ENCODE assay signal across 19 mouse cellular contexts in the genomic region with DNA sequence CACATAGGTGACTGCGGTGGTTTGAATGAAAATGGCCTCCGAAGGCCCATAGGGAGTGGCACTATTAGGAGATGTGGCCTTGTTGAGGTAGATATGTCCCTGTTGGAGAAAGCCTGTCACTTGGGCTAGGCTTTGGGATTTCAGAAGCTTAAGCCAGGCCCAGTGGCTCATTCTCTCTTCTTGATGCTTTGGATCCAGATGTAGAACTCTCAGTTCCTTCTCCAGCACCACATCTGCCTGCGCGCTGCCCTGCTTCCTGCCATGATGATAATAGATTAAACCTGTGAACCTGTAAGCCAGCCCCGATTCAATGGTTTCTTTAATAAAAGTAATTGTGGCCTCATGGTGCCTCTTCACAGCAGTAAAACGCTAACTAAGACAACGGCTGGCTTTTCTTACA.
"Had no signal": no experiment of that assay in that cellular context is flagged by ENCODE, and none has a peak within 500 bp of the region (broad histone marks: within the 10 kb centered on the region; RNA-seq: fewer than 3 reads in every experiment).

No protein-coding gene starts in this region.

- H3K36me3 ChIP-seq: liver, embryonic 15.5 days; neural tube, embryonic 13.5 days had no signal

- H3K9me3 ChIP-seq: limb, embryonic 10.5 days; limb, embryonic 13.5 days; liver, embryonic 12.5 days; liver, embryonic 15.5 days; lung, embryonic 15.5 days; midbrain, embryonic 12.5 days; neural tube, embryonic 13.5 days had no signal

- H3K9ac ChIP-seq: limb, embryonic 13.5 days; liver, embryonic 12.5 days; liver, embryonic 15.5 days; lung, embryonic 15.5 days; midbrain, embryonic 12.5 days; neural tube, embryonic 13.5 days had no signal

- DNase-seq: kidney, postnatal 25 days; layer of hippocampus, adult 9-11 months; liver; lung, adult 18-20 months; lung, postnatal 36 days; retina, postnatal 1 day; right cerebral cortex, postnatal 25 days; thymus, adult 18-20 months; thymus, postnatal 36 days had no signal

- H3K27ac ChIP-seq: layer of hippocampus, adult 2 months; limb, embryonic 10.5 days; limb, embryonic 13.5 days; liver, embryonic 15.5 days; lung, embryonic 15.5 days; midbrain, embryonic 12.5 days; neural tube, embryonic 13.5 days had no signal

- ATAC-seq: liver, embryonic 12.5 days; midbrain, embryonic 16.5 days had no signal

- H3K27me3 ChIP-seq: limb, embryonic 13.5 days; liver, embryonic 12.5 days; liver, embryonic 15.5 days; lung, embryonic 15.5 days; midbrain, embryonic 12.5 days; neural tube, embryonic 13.5 days had no signal

- H3K4me3 ChIP-seq: layer of hippocampus, adult 2 months; limb, embryonic 10.5 days; limb, embryonic 13.5 days; liver, embryonic 12.5 days; liver, embryonic 15.5 days; lung, embryonic 15.5 days; midbrain, embryonic 12.5 days; myocyte; neural tube, embryonic 13.5 days had no signal

- H3K4me2 ChIP-seq: limb, embryonic 13.5 days; liver, embryonic 12.5 days; liver, embryonic 15.5 days; lung, embryonic 15.5 days; midbrain, embryonic 12.5 days; neural tube, embryonic 13.5 days had no signal
